Mouse (Mus musculus): ENCODE measurements around the gene Olfr615. TPM values are rescaled to one million over a fixed set of nuclear protein-coding genes. Genes with fewer than 3 reads are reported as not detected.

The Olfr615 gene
- not detected in 4 replicates for total RNA-seq (2023)

DNA sequence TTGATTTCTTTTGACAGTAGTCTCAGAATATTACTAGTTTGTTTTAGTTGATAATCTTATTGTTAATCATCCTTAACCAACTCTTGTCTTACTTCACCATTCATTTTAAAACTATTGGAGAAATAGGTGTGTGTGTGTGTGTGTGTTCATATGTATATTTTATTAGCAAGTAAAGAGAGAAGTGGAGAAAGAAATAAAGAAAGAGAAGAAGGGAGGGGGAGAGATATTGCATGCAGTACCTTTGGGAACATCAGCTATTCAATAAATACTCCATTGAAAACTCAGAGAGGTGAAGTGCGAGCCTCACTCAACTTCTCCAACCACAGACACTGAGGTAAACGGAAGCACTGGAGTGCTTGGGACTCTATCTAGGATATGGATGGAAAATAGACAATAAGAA, at the start of gene Olfr615:
Gene Olfr615, plus strand, starts transcription at position 301 of the 400 bp plus-strand sequence.

GRCm38 (mm10) chr7:103512022-103512421, 43.9 kb upstream of the Olfr615 start, which contains the start of gene Olfr610:
TSS of gene Olfr610 (minus strand) at chr7:103512122.

GRCm38 (mm10) chr7:103520746-103521145, 35.1 kb upstream of the Olfr615 start, which contains the start of gene Olfr611:
TSS of gene Olfr611 (minus strand) at chr7:103520846.

GRCm38 (mm10) chr7:103542617-103543016, 13.3 kb upstream of the Olfr615 start, which contains the start of gene Olfr612:
TSS of gene Olfr612 (minus strand) at chr7:103542717.

DNA sequence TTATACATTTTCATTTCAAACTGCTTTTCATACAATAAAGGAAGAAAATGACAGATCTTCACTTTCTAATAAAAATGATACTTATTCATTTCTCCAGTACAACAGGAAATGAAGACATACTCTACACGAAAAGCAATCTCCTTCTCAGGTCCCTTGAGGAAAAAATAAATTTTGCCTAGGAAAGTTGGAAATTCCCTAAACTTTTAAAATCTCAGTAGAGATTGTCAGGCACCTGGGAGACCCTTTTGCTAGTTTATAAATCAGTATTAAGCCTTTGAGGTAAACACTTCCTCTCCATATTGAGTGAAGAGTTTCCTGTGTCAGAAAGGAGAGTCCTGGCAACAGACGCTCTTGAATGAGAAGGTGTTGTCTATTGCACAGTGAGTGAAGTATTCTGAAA, 8.1 kb upstream of the Olfr615 start, which contains the start of gene Olfr613:
Gene Olfr613, plus strand, starts transcription at position 301 of the 400 bp plus-strand sequence.

GRCm38 (mm10) chr7:103569043-103569442, 13.2 kb downstream of the Olfr615 start, which contains the start of gene Olfr616:
TSS of gene Olfr616 (minus strand) at chr7:103569143.

DNA sequence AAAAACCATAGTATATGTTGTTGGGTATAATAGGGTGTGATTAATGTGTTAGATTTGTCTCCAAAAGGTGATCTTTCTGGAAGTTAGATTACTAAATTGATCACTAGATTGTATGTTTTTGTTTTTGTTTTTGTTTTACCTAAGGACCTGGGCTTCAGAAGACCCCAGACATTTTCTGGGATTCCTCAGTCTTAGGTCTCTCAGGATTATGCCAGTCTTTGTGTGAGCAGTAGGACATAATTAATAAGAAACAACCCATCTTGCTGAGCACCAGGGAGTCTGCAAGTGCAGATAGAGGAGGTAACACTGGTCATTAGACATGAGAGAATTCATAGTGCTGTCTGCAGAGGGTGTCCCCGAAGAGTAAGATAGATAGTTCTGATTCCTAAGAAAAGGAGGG, 16.9 kb downstream of the Olfr615 start, which contains the start of gene Olfr617:
Gene Olfr617, plus strand, starts transcription at position 301 of the 400 bp plus-strand sequence.

DNA sequence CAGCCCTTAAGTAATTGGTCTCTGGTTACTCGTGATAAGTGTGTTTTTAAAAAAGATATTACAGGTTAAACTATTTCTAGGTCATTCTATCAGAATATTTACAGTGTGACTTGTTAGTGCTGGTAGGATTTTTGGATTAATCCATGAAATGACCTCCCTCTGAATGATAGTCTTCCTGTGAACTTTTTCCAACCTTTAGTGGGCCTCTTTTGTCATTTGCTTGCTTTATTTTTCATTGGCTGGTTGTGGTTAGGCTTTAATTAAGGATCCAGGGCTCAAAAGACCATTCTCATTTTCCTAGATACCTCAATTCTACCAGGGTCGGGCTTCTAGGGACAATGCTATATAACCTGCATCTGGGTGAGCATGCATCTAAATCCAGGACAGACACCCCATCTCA, 33.9 kb downstream of the Olfr615 start, which contains the start of gene Olfr618:
Gene Olfr618, plus strand, starts transcription at position 301 of the 400 bp plus-strand sequence.

GRCm38 (mm10) chr7:103600275-103600674, 44.4 kb downstream of the Olfr615 start, which contains the start of gene Olfr619:
TSS of gene Olfr619 (plus strand) at chr7:103600575.

GRCm38 (mm10) chr7:103612434-103612833, 56.6 kb downstream of the Olfr615 start, which contains the start of gene Olfr620:
TSS of gene Olfr620 (minus strand) at chr7:103612534.

Other genes starting within 250 kb of the Olfr615 start
- not detected in 4 replicates for gene Olfr597, start 239.8 kb upstream of the Olfr615 start, total RNA-seq (2023)
- gene Olfr598, start 232.5 kb upstream of the Olfr615 start, total RNA-seq (2023) = not detected in 4 replicates
- gene Olfr599, start 220.2 kb upstream of the Olfr615 start, total RNA-seq (2023) = not detected in 4 replicates
- gene Olfr600, start 206.4 kb upstream of the Olfr615 start, total RNA-seq (2023) = not detected in 4 replicates
- gene Olfr601, start 193.4 kb upstream of the Olfr615 start, total RNA-seq (2023) = not detected in 4 replicates
- gene Olfr603, start 169.9 kb upstream of the Olfr615 start, total RNA-seq (2023) = not detected in 4 replicates
- gene Usp17lc, start 141.0 kb upstream of the Olfr615 start, total RNA-seq (2023) = not detected in 4 replicates
- gene Olfr605, start 110.6 kb upstream of the Olfr615 start, total RNA-seq (2023) = not detected in 4 replicates
- gene Olfr606, start 107.0 kb upstream of the Olfr615 start, total RNA-seq (2023) = not detected in 4 replicates
- not detected in 4 replicates for gene Olfr607, start 91.9 kb upstream of the Olfr615 start, total RNA-seq (2023)
- gene Olfr608, start 86.2 kb upstream of the Olfr615 start, total RNA-seq (2023) = not detected in 4 replicates
- not detected in 4 replicates for gene Olfr609, start 58.0 kb upstream of the Olfr615 start, total RNA-seq (2023)
- gene Olfr610, start 44.0 kb upstream of the Olfr615 start, total RNA-seq (2023) = not detected in 4 replicates
- gene Olfr611, start 35.2 kb upstream of the Olfr615 start, total RNA-seq (2023) = not detected in 4 replicates
- gene Olfr612, start 13.4 kb upstream of the Olfr615 start, total RNA-seq (2023) = not detected in 4 replicates
- gene Olfr613, start 8.0 kb upstream of the Olfr615 start, total RNA-seq (2023) = not detected in 4 replicates
- not detected in 4 replicates for gene Olfr616, start 13.1 kb downstream of the Olfr615 start, total RNA-seq (2023)
- gene Olfr617, start 17.0 kb downstream of the Olfr615 start, total RNA-seq (2023) = not detected in 4 replicates
- not detected in 4 replicates for gene Olfr618, start 34.0 kb downstream of the Olfr615 start, total RNA-seq (2023)
- gene Olfr619, start 44.5 kb downstream of the Olfr615 start, total RNA-seq (2023) = not detected in 4 replicates
- not detected in 4 replicates for gene Olfr620, start 56.5 kb downstream of the Olfr615 start, total RNA-seq (2023)
- gene Olfr622, start 86.6 kb downstream of the Olfr615 start, total RNA-seq (2023) = not detected in 4 replicates
- gene Olfr623, start 107.6 kb downstream of the Olfr615 start, total RNA-seq (2023) = not detected in 4 replicates
- gene Olfr624, start 115.1 kb downstream of the Olfr615 start, total RNA-seq (2023) = not detected in 4 replicates
- not detected in 4 replicates for gene Olfr625-ps1, start 126.6 kb downstream of the Olfr615 start, total RNA-seq (2023)
- gene Olfr243, start 158.6 kb downstream of the Olfr615 start, total RNA-seq (2023) = not detected in 4 replicates
- gene Olfr628, start 174.3 kb downstream of the Olfr615 start, total RNA-seq (2023) = not detected in 4 replicates
- not detected in 4 replicates for gene Olfr629, start 188.9 kb downstream of the Olfr615 start, total RNA-seq (2023)
- gene Olfr630, start 201.3 kb downstream of the Olfr615 start, total RNA-seq (2023) = not detected in 4 replicates
- gene Olfr69, start 215.5 kb downstream of the Olfr615 start, total RNA-seq (2023) = not detected in 4 replicates
- gene Olfr68, start 223.6 kb downstream of the Olfr615 start, total RNA-seq (2023) = not detected in 4 replicates
- gene Olfr67, start 235.7 kb downstream of the Olfr615 start, total RNA-seq (2023) = not detected in 4 replicates

Measured in B cell, adult 62 days (primary cell).